In genomic region chr1:161793321-161793720, GRCm38 (mm10) we compare ENCODE assay signal across 31 mouse cellular contexts. TPM values are rescaled to one million over a fixed set of nuclear protein-coding genes. Genes with fewer than 3 reads are reported as not detected.
DNase-seq lines count a peak whose midpoint lies in the region; ATAC-seq lines count a peak whose summit lies in the region.
"Had no signal": no experiment of that assay in that cellular context is flagged by ENCODE, and none has a peak within 500 bp of the region (broad histone marks: within the 10 kb centered on the region; RNA-seq: fewer than 3 reads in every experiment).

No protein-coding gene starts in this region.

- peaks cover 68% of the 10 kb centered on the region for H3K4me1 ChIP-seq in liver, embryonic 13.5 days (replicated peaks)
- peaks cover 33% of the 10 kb centered on the region for H3K4me1 ChIP-seq in liver, embryonic 16.5 days (ENCODE audit: control insufficient read depth, low read depth, low read length)
- H3K4me1 ChIP-seq: embryonic facial prominence, embryonic 12.5 days; embryonic facial prominence, embryonic 15.5 days had no signal

- no peaks in the 10 kb centered on the region for H3K27me3 ChIP-seq in liver, embryonic 13.5 days
- no peaks in the 10 kb centered on the region for H3K27me3 ChIP-seq in liver, embryonic 16.5 days (ENCODE audit: control insufficient read depth, insufficient read depth, low read depth, low read length)
- H3K27me3 ChIP-seq: embryonic facial prominence, embryonic 12.5 days; embryonic facial prominence, embryonic 15.5 days; heart, embryonic 13.5 days; Patski had no signal

- ATAC-seq in liver, embryonic 13.5 days (ENCODE audit: low read depth) = no peak
- no peak for ATAC-seq in liver, embryonic 16.5 days (ENCODE audit: low read depth)
- ATAC-seq in frontal cortex, adult (ENCODE audit: low TSS enrichment) = no peak
- ATAC-seq: CD4-positive, CD25-positive, alpha-beta regulatory T cell, adult 4 months; forebrain, embryonic 14.5 days; forebrain, postnatal 0 days; hindbrain, postnatal 0 days; Patski had no signal

- no peak overlapping the region for H3K4me3 ChIP-seq in liver, embryonic 13.5 days (replicated peaks)
- H3K4me3 ChIP-seq in liver, embryonic 16.5 days (ENCODE audit: low read depth, low read length) = no peak overlapping the region
- H3K4me3 ChIP-seq: embryonic facial prominence, embryonic 12.5 days; embryonic facial prominence, embryonic 15.5 days; heart, adult 2 months; heart, embryonic 10.5 days; heart, embryonic 13.5 days had no signal

- peak overlapping the region; percentile 76 for H3K27ac ChIP-seq in liver, embryonic 13.5 days
- peak overlapping the region; percentile 79 for H3K27ac ChIP-seq in liver, embryonic 16.5 days (ENCODE audit: low read length)
- H3K27ac ChIP-seq: embryonic facial prominence, embryonic 12.5 days; embryonic facial prominence, embryonic 15.5 days; heart, adult 2 months; heart, embryonic 10.5 days; heart, embryonic 13.5 days; hindbrain, embryonic 14.5 days; hindbrain, postnatal 0 days had no signal

- no peaks in the 10 kb centered on the region for H3K36me3 ChIP-seq in liver, embryonic 13.5 days
- no peaks in the 10 kb centered on the region for H3K36me3 ChIP-seq in liver, embryonic 16.5 days (ENCODE audit: control insufficient read depth, insufficient read depth)
- H3K36me3 ChIP-seq: embryonic facial prominence, embryonic 12.5 days; embryonic facial prominence, embryonic 15.5 days; heart, embryonic 10.5 days; heart, embryonic 13.5 days had no signal

- WGBS in liver, embryonic 13.5 days (ENCODE audit: insufficient replicate concordance) = 45% methylated on average over 3 of the region's 3 CpGs
- 33% methylated on average over 3 of the region's 3 CpGs for WGBS in liver, embryonic 16.5 days (ENCODE audit: insufficient replicate concordance)

- no peak for DNase-seq in liver, embryonic 13.5 days
- no peak for DNase-seq in liver
- peak; percentile 32 for DNase-seq in induced T-regulatory cell, adult 2 months (ENCODE audit: low read depth)
- DNase-seq in heart, adult 18-20 months = no peak
- DNase-seq in layer of hippocampus, adult 18-20 months (ENCODE audit: low spot score in 2 of 2) = no peak
- DNase-seq: adrenal gland, postnatal 10 days; adrenal gland, postnatal 36 days; cerebellum, adult 11 months; cerebellum, adult 2 months; cerebellum, adult 9-11 months; cerebellum, postnatal 25 days; forebrain, postnatal 0 days; gastrocnemius, postnatal 25 days; heart, adult 2 months; heart, postnatal 14 days; heart, postnatal 4 days had no signal

- H3K9ac ChIP-seq in liver, embryonic 13.5 days = peak overlapping the region; percentile 18; the same call in 1 of the 2 replicates
- H3K9ac ChIP-seq in liver, embryonic 16.5 days (ENCODE audit: low read depth, low read length) = no peak overlapping the region
- H3K9ac ChIP-seq: embryonic facial prominence, embryonic 12.5 days; embryonic facial prominence, embryonic 15.5 days; forebrain, postnatal 0 days; heart, embryonic 13.5 days; hindbrain, embryonic 14.5 days had no signal

- H3K4me2 ChIP-seq in liver, embryonic 13.5 days = no peak overlapping the region
- no peak overlapping the region for H3K4me2 ChIP-seq in liver, embryonic 16.5 days (ENCODE audit: low read depth, low read length)
- H3K4me2 ChIP-seq: embryonic facial prominence, embryonic 12.5 days; embryonic facial prominence, embryonic 15.5 days; heart, embryonic 13.5 days; hindbrain, embryonic 14.5 days had no signal

- no peaks in the 10 kb centered on the region for H3K9me3 ChIP-seq in liver, embryonic 13.5 days (replicated peaks)
- no peaks in the 10 kb centered on the region for H3K9me3 ChIP-seq in liver, embryonic 16.5 days (replicated peaks; ENCODE audit: control insufficient read depth, low read length)
- H3K9me3 ChIP-seq: embryonic facial prominence, embryonic 12.5 days; embryonic facial prominence, embryonic 15.5 days; heart, embryonic 10.5 days; heart, embryonic 13.5 days had no signal

RNA-seq across cellular contexts. Expression of gene Fasl, which starts 5.0 kb away (rescaled TPM):
- polyA plus RNA-seq in liver, embryonic 13.5 days (2015; fragmentation: Nextera tagmentation; extraction: Ambion mirVana) = not detected in 2 replicates
- 0.08 and 0.09 TPM in 2 replicates for polyA plus RNA-seq in liver, embryonic 16.5 days (2015; fragmentation: Nextera tagmentation; extraction: Ambion mirVana)
- total RNA-seq in heart, adult 18-20 months (2021) = under 1 TPM in 1 of 2 experiments, not detected in 1; 0.15 TPM
- total RNA-seq in layer of hippocampus, adult 18-20 months (2021) = not detected
- total RNA-seq: adrenal gland, postnatal 10 days; common myeloid progenitor, adult 5-6 weeks; gastrocnemius, adult 8-10 months; gastrocnemius, postnatal 25 days; heart, adult 2 months; heart, postnatal 14 days; heart, postnatal 4 days had no signal
- polyA plus RNA-seq: C2C12; embryonic facial prominence, embryonic 12.5 days; embryonic facial prominence, embryonic 15.5 days; forebrain, postnatal 0 days; heart, embryonic 10.5 days; heart, embryonic 13.5 days; hindbrain, embryonic 11.5 days; hindbrain, embryonic 14.5 days; Patski had no signal
